Mouse (Mus musculus): Measurements from ENCODE around the gene Dhrs13.
"Not testable (repeated sequence)": the region's sequence is repeated elsewhere in the genome, so short reads cannot be mapped to it uniquely, and the experiment has no call there.

Dhrs13 gene

DNA sequence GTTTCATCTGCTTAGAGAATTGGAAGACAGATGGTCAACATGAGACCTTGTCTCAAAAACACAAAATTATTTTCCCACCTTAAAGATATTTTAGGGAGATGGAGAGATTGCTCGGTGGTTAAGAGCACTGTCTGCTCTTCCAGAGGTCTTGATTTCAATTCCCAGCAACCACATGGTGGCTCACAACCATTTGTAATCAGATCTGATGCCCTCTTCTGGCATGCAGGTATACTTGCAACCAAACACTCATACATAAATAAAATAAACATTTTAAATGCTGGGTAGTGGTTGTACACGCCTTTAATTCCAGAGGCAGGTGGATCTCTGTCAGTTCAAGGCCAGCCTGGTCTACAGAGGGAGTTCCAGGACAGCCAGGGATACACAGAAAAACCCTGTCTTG, 8.8 kb downstream of the Dhrs13 start:
- no peak for DNase-seq (ENCODE audit: extremely low read depth, insufficient read length, low spot score)

DNA sequence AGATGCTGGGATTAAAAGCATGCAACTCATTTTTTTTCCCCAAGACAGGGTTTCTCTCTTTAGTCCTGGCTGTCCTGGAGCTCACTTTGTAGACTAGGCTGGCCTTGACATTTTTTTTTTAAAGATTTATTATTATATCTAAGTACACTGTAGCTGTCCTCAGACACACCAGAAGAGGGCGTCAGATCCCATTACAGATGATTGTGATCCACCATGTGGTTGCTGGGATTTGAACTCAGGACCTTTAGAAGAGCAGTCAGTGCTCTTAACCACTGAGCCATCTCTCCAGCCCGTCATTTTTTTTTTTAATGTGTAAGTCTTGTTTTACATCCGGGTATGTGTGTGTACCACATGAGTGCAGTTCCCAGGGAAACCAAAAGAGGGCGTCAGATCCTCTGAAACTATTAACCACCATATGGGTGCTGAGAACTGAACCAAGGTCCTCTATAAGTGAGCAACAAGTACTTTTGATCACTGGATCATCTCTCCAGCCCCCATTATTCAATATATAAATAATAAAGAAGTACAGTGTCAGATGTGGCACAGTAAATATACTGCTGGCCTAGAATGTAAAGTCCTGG, 10.3 kb downstream of the Dhrs13 start:
- not testable (repeated sequence) for DNase-seq (ENCODE audit: extremely low read depth, insufficient read length, low spot score)

DNA sequence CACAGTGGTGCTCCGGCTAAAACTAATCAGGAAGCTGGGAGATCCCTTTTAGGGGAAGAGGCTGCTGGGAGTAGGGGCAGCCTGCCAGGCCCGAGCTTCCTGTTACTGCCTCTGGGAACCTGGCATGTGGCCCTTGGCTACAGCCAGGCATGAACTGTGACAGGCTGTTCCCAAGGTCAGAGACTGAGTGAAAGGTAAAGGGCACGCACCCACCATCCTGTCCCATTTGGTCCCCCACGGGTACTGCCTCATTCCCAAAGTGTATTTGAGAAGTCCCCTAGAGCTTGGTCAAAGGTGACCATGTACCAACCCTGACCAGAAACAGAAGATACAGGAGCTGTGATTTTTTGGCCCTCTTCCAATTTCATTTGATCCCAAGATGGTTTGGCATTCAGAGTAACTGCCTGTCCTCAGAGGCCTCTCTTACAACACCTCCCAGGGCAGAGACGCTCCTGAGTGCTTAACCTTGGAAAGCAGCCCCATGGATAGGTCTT, 12.7 kb downstream of the Dhrs13 start:
- peak; percentile 57 for DNase-seq (ENCODE audit: extremely low read depth, insufficient read length, low spot score)

DNA sequence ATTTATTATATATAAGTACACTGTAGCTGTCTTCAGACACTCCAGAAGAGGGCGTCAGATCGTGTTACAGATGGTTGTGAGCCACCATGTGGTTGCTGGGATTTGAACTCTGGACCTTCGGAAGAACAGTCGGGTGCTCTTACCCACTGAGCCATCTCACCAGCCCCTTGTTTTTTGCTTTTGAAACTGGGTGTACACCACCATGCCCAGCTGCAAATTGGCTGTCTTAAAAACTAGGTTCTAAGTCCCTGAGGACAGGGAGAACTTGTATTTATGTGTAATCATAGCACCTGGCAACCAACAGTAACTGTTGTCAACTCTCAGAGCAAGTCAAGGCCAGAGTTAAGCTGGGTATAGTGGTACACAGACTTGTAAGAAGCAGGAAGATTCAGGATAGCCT, 16.6 kb downstream of the Dhrs13 start:
- DNase-seq (ENCODE audit: extremely low read depth, insufficient read length, low spot score) = not testable (repeated sequence)

DNA sequence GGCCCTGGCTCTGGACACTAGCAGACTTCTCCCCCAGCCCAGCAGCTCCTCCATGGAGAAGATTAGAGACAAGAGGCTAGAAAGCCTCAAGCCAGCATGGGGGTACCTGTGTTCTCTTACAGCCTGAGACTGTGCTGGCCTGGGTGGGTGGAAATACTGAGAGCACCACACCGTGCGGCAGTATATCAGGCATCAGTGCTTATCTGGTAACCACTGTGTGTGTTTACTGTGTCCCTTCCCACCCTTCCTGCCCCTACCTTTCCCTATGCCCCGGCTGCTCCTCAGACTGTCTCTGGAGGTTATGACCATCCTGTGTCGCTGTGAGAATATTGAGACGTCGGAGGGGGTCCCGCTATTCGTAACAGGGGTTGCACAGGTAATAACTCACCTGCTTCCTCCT, 21.0 kb downstream of the Dhrs13 start:
- no peak for DNase-seq (ENCODE audit: extremely low read depth, insufficient read length, low spot score)

DNA sequence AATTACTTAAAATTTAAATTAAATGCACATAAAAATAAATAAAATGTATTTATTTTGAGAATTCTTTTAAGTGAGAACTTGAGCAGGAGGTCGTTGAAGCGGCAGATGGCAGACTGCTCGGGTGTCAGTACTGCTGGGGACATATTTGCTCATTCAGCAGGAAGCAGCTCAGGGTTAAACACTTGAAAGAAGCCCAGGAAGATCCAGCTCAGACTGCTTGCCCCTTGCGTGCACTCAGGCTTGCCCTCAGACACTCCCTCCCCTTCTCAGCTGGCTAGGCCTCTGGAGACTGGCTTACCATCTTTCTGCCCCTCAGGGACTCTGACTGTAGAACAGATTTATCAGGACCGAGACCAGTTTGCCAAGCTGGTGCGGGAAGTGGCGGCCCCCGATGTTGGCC, 24.9 kb downstream of the Dhrs13 start:
- DNase-seq (ENCODE audit: extremely low read depth, insufficient read length, low spot score) = no peak

DNA sequence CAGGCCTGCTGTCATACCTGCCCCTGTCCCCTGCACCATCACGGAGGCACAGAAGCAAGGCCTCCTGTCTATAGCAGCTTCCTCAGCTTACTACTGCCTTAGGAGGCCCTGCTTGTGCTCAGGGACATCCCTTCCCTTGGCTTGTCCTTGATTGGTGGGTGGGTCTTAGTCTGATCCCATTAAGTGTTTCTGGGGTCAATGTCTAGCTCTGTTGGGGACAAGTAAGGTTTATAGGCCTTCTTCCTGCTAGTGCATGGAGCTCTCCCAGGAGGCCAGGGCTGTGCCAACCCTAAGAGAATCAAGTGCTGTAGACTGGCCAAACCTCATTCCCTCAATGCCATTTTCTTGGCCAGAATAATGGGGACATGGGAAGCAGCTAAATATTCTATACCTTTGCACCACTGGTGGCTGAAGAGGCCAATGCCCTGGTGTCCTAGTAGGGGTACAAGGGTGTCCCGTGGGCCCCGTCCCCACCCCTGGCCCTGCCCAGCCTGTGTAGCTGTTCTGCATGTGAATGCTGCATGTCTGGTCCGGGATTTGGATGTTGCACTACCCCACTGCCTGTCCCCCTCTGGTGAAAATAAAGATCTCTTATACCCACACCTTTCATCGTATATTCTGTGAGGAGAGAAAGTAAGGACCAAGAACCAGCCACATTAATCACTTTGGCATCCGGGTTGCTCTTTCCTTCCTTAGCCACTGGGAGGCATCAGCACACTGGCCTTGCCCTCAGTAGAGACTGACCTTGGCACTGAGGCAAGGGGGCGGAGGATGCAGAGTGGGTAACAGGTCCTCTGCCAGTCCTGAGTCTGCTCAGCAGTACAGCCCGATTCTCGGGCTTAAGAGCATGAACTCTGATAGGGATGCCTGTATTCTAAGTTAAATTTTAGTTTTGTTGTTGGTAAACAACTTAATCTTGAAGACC, 28.0 kb downstream of the Dhrs13 start:
- peak; percentile 36 for DNase-seq (ENCODE audit: extremely low read depth, insufficient read length, low spot score)

DNA sequence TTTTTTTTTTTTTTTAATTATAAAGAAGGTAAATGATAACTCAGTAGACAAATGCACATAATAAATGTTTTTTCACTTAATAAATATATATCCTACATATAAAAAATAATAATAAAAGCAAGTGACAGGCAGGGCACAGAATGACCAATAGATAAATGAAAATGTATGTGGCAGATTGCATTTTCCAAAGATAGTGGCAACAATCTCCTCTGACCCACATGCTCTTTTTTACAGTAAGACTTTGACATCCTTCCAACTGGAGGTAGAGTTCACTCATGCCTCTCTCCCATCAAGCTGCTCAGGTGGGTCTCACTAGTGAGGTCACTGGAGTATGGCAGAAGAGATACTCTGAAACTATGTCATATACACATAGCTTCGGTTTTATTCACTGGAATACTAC, 30.5 kb downstream of the Dhrs13 start:
- DNase-seq (ENCODE audit: extremely low read depth, insufficient read length, low spot score) = no peak

DNA sequence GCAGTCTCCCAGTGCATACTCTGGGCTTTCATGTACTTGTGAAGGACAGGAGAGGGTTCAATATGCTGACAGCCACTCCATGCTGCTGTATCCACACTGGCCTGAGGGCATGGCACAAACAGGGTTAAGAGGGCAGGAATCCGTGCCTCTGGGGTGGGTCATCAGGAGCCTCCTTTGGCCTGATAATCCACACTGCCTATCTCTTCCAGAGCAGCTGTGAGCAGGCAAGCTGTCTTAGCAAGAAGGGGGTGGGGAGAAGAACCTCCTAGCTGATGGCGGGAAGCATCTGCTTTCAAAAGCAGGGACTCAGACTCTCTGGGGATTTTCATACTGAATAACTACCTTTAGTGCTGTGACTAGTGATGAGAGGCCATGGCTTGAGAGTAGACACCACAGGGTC, 33.8 kb downstream of the Dhrs13 start:
- no peak for DNase-seq (ENCODE audit: extremely low read depth, insufficient read length, low spot score)

DNA sequence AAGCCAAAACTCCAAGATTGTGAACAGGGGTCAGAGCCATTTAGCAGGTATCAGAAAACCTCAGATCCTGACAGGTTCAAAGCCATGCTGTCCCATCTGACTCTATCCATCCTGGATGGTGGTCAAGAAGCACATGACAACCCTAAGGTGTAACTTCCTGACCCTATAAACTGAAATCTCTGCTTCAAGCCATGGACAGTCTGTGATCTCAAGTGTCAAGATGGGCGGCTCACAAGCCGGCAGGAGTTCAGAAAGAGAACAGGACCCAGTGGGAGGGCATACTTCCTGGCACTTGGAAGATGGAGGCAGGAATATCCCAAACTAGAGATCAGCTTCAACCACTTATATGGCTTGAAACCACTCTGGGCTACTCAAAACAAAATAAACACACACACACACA, 34.6 kb downstream of the Dhrs13 start:
- DNase-seq (ENCODE audit: extremely low read depth, insufficient read length, low spot score) = no peak

DNA sequence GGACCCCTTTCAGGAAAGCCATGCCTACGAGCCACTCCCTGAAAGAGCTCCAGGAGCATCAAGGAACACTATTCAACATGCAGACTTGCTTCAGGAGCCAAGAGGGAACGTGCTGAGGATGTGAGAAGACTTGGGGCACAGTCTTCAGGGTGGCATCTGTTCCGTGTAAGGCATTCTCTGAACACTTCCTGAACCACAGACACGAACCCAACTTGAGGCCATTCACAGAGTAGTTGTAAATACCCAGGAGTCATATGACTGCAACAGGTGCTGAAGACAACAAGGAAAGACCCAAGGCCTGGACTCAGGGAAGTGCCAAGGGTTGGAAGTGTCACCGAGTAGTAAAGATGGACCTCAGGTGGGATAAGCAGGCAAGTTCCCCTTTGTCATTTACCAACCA, 35.5 kb downstream of the Dhrs13 start:
- no peak for DNase-seq (ENCODE audit: extremely low read depth, insufficient read length, low spot score)

DNA sequence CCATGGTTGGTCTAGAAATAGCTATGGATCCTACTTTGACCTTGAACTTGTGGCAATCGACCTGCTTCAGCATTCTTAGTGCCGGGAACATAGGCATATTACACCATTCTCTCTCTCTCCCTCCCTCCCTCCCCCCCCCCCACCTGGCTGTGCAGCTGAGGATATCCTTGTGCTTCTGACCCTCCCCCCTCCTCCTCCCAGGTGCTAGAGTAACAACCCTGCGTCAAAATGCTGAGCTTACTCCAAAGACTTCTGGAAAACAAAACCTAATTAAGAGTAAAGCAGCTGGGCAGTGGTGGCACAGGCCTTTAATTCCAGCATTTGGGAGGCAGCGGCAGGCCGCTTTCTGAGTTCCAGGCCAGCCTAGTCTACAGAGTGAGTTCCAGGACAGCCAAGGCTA, 37.0 kb downstream of the Dhrs13 start:
- DNase-seq (ENCODE audit: extremely low read depth, insufficient read length, low spot score) = no peak

DNA sequence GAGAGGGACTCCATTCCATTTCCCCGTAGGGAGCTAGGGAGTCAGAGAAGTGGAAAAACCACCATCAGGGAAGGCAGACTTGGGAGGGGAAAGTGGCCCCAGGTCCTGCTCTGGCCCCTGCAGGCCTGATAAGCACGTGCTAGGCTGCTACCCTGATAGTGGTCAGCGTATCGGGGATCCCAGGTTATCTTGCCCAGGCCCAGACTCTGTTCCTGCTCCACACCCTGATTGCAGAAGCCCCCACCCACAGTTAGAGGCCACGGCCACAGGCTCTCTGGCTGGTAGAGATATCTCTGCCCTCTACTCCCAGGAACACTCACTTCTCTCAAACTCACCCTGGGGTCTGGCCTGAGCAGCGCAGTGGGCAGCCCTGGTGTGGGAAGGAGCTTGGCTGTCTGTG, 37.6 kb downstream of the Dhrs13 start:
- no peak for DNase-seq (ENCODE audit: extremely low read depth, insufficient read length, low spot score)

DNA sequence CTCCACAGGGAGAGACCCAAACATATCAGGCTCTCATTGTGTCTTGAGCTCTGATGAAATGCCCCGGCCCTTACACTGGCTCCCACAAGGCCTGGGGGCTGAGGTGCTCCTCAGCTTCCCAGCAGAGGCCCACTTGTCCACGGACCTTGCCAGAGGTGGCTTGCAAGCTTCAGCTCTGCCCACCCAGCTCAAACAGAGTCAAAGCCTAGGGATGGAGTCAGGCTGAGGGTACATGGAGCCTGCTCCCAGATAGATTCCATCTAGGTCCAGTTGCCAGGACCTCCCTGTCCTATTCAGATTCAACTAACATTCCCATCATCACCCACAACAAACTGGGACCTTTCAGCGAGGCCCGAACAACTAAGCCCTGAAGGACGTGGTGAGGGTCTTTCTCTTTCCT, 39.9 kb downstream of the Dhrs13 start:
- no peak for DNase-seq (ENCODE audit: extremely low read depth, insufficient read length, low spot score)

DNA sequence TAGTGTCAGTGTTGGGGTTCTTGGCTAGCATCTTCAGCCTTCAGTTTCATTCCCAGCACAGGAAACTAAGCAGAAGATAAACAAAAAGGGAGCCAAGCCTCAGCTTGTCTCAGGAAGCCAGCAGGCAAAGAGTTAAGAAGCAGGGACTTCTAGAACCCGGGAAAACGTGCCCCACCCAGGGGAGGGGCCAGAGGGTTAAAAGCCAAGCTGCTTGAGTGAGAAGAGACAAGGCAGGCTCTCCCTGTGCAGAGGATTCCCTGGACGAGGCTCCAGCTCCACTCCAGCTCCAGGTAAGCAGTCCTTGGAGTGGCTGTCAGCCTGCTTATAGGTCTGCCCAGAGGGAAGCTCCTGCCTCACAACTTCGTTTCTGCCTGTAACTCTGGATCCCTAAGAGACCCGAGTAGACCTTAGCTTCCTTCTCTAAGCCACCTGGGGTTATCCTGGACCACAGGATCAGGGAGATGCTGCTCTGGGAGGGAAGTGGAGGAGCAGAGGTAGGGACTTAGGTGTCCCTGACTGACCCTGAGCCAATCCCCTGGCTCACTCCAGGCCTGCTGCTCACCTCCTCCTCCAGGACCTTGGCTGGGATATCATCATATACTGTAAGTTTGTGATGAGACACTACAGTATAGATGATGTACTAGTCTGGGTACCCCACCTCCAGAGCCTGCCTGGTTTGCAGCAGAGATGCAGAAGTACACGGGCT, 40.5 kb downstream of the Dhrs13 start:
- no peak for DNase-seq (ENCODE audit: extremely low read depth, insufficient read length, low spot score)

DNA sequence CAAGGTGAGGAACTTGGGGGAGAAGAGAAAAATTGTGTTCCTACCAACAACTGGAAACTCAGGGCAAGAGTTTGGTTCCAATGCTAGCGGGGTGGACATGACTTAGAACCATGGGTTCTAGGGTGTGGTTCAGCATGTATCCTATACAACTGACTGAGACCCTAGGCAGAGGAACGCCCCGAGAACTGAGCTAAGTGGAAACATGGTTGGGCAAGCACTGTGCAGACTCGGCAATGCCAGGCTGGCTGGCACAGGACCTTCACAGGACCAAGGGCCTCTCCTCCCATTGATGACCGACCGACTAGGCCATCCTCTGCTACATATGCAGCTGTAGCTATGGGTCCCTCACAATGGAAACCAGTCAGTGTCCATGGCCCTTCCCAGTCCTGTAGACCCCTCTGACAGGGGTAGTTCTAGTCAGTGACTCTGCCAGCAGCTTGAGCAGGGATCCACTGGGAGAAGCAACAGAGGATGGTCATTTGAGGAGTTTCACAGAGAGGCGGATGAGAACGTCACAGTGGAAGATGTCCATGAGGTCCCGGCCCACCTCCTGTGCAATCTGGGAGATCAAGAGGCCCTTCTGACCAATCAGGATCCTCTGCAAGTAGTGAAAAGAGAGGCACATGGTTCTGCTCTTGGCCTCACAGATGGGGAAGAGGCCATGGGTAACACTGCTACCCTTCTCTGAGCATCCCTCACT, 41.6 kb downstream of the Dhrs13 start:
- DNase-seq (ENCODE audit: extremely low read depth, insufficient read length, low spot score) = no peak

DNA sequence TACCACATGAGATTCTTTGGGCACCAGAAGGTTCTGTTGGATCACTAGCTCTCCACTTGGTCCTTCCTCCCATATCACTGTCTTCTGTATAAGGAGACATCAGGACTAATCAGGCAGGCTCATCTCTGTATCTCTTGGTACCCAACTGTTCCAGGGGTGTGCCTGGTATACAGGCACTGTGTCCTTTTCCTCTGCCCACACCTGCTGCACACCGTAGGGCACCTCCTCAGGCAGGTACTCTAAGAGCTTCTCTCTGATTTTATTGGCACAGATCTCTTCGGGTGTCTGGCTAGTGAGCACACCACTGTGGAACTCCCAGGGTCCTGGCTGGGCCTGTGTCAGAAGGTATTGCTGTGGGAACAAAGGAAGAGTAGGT, 42.2 kb downstream of the Dhrs13 start:
- no peak for DNase-seq (ENCODE audit: extremely low read depth, insufficient read length, low spot score)

DNA sequence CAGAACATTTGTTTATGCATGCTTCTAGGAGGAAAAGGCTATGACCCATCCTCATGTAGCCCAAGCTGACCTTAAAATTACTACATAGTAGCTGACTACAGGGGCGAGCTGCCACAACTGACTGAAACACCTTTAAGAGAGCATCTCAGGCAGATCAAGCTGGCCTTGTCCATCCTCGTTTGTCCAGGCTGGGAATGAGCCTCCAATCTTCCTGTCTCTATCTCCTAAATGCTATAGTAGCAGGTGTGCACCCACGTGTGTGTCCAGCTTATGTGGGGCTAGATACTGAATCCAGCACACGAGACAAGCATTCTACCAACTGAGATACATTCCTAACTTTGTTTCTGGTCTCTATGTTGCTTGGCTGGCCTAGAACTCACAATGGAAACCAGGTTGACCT, 42.6 kb downstream of the Dhrs13 start:
- no peak for DNase-seq (ENCODE audit: extremely low read depth, insufficient read length, low spot score)

DNA sequence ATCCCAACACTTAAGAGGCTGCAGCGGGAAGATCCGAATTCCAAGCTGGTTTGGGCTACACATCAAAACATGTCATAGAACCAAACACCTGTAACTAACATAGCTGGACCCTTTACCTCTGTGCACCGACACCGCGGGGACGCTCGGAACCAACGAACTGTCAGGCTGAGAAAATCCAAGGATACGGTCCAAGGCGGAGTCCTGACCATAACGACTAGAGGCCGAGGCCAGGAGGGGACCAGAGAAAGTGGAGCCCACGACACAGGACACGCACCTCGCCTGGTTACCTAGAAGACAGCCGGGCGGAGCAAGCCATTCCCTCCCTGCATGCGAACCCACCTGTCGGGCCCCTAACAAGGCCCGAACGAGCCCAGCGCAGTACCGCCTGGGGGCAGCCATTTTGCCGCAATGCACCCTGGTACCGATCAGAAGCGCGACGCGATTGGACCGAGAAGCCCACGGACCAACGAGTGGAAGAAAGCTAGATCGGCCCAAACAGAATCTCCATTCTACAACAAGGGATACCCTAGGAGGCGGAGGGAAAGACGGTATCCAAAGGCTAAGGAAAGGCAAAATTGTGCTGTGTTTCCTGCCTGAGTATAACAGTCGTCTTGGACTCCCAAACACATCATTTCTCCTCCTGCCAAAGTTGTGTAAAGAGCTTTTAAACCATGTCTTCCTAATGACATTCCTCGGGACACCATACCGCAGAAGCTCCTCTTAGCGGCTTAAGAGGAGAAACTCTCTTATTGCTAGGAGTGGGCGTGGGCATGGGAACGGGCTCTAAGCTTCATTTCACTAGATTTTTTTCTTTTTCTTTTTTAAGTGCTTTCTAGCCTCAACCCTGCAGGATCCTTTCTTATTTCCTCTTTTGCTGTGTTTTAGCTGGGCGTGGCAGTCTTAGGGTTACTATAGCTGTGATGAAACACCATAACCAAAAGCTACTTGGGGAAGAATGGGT, 48.2 kb downstream of the Dhrs13 start, which contains the start of gene Eral1:
TSS of gene Eral1 (minus strand) at position 423 of the 961 bp plus-strand sequence.
- peak; percentile 79 for DNase-seq (ENCODE audit: extremely low read depth, insufficient read length, low spot score)

DNA sequence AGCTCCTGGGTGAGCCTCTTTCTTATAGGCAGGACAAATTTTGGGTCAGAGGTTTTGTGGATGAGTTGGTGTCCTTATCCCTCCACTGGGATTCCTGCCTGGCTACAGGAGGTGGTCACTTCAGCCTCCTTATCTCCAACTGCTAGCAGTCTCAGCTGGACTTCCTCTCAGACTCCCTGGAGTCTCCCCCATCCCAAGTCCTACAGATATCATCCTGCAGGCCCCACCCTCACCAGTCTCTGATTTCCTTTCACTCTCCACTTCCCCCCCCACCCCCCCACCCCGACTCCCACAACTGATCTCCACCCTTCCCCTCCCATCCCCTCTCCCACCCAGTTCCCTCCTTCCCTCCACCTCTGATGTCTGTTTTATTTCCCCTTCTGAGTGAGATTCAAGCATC, 51.5 kb downstream of the Dhrs13 start:
- DNase-seq (ENCODE audit: extremely low read depth, insufficient read length, low spot score) = no peak

Measured in 3134 (cell line).